Mouse (Mus musculus): ENCODE results near the gene Sfi1. TPM values are rescaled to one million over a fixed set of nuclear protein-coding genes. Genes with fewer than 3 reads are reported as not detected.

The Sfi1 gene
- total and polyA plus RNA-seq, 3 experiments: 49.8 to 180 (median 83.6) TPM

GRCm38 (mm10) chr11:3235277-3235676, 42.0 kb upstream of the Sfi1 start:
- no peaks in the 10 kb centered on the region for H3K27me3 ChIP-seq (ENCODE audit: control insufficient read depth in 1 of 2, insufficient read depth in 2 of 2, low read length in 2 of 2)
- no peak overlapping the region for H3K9ac ChIP-seq (ENCODE audit: control insufficient read depth, low read depth, low read length, poor library complexity, severe bottlenecking)
- no peaks in the 10 kb centered on the region for H3K79me2 ChIP-seq (ENCODE audit: control insufficient read depth, insufficient read depth, low read length, poor library complexity)
- no peaks in the 10 kb centered on the region for H3K9me3 ChIP-seq (replicated peaks; ENCODE audit: insufficient read depth, low read length)
- TF ChIP-seq HCFC1 (IDR thresholded peaks at IDR 0.05; ENCODE audit: low read depth, low read length): no peak
- TF ChIP-seq POLR2A (IDR thresholded peaks at IDR 0.05; ENCODE audit: control insufficient read depth in 1 of 2, insufficient read depth in 1 of 2, low read depth in 1 of 2, low read length in 2 of 2, poor library complexity in 1 of 2): 0 out of 4 replicates have a peak, but pooled peaks of 1 of the 2 experiments have one; percentile 25
- H3K27ac ChIP-seq (ENCODE audit: control insufficient read depth, low read depth, low read length): no peak overlapping the region
- no peak for DNase-seq (ENCODE audit: low read depth, low spot score)
- no peaks in the 10 kb centered on the region for H3K4me1 ChIP-seq (ENCODE audit: control insufficient read depth in 1 of 2, insufficient read depth in 2 of 2, low read length in 2 of 2)
- no peak overlapping the region for H3K4me3 ChIP-seq (ENCODE audit: control insufficient read depth in 1 of 2, insufficient read depth in 1 of 2, low read depth in 2 of 2, low read length in 2 of 2)
- peaks cover 0 to 52% of the 10 kb centered on the region in 2 experiments; a peak in 2 of 4 replicates for H3K36me3 ChIP-seq (ENCODE audit: control insufficient read depth in 1 of 2, insufficient read depth in 2 of 2, low read length in 2 of 2)

GRCm38 (mm10) chr11:3233704-3234103, 40.4 kb upstream of the Sfi1 start:
- Histone ChIP-seq H3K9ac (ENCODE audit: control insufficient read depth, low read depth, low read length, poor library complexity, severe bottlenecking) (no peak overlapping the region), H3K4me3 (ENCODE audit: control insufficient read depth in 1 of 2, insufficient read depth in 1 of 2, low read depth in 2 of 2, low read length in 2 of 2) (no peak overlapping the region), H3K27me3 (ENCODE audit: control insufficient read depth in 1 of 2, insufficient read depth in 2 of 2, low read length in 2 of 2) (no peaks in the 10 kb centered on the region), H3K36me3 (ENCODE audit: control insufficient read depth in 1 of 2, insufficient read depth in 2 of 2, low read length in 2 of 2) (peaks cover 0 to 58% of the 10 kb centered on the region in 2 experiments; a peak in 2 of 4 replicates), H3K4me1 (ENCODE audit: control insufficient read depth in 1 of 2, insufficient read depth in 2 of 2, low read length in 2 of 2) (no peaks in the 10 kb centered on the region), H3K79me2 (ENCODE audit: control insufficient read depth, insufficient read depth, low read length, poor library complexity) (no peaks in the 10 kb centered on the region), H3K27ac (ENCODE audit: control insufficient read depth, low read depth, low read length) (no peak overlapping the region), H3K9me3 (replicated peaks; ENCODE audit: insufficient read depth, low read length) (no peaks in the 10 kb centered on the region)
- TF ChIP-seq ZNF384 (IDR thresholded peaks at IDR 0.05; ENCODE audit: low read depth, low read length): peak; percentile 63
- no peak for TF ChIP-seq USF1 (IDR thresholded peaks at IDR 0.05; ENCODE audit: low read depth, low read length)
- DNase-seq (ENCODE audit: low read depth, low spot score): no peak

DNA sequence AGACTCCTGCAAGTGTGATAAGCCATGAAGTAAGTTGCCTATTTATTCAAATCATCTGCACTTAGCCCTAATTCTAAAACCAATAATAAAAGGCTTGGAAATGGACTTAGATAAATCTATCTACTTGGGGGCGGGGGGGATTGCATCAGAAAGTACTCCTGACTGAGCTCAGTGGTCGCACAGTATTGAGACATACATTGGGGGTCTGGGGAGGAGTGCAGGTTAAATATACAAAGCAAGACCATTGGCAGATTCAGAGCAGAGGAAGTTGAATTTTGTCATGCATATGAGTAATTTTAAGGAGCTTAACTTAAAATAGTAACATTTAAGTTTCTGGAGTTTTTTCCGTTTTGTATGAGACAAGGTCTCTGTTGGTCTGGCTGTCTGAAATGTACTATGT, 39.0 kb upstream of the Sfi1 start:
- Histone ChIP-seq H3K4me3 (ENCODE audit: control insufficient read depth in 1 of 2, insufficient read depth in 1 of 2, low read depth in 2 of 2, low read length in 2 of 2) (no peak overlapping the region), H3K27me3 (ENCODE audit: control insufficient read depth in 1 of 2, insufficient read depth in 2 of 2, low read length in 2 of 2) (no peaks in the 10 kb centered on the region), H3K27ac (ENCODE audit: control insufficient read depth, low read depth, low read length) (no peak overlapping the region), H3K4me1 (ENCODE audit: control insufficient read depth in 1 of 2, insufficient read depth in 2 of 2, low read length in 2 of 2) (no peaks in the 10 kb centered on the region), H3K9me3 (replicated peaks; ENCODE audit: insufficient read depth, low read length) (no peaks in the 10 kb centered on the region), H3K36me3 (ENCODE audit: control insufficient read depth in 1 of 2, insufficient read depth in 2 of 2, low read length in 2 of 2) (peaks cover 0 to 52% of the 10 kb centered on the region in 2 experiments; a peak in 2 of 4 replicates), H3K9ac (ENCODE audit: control insufficient read depth, low read depth, low read length, poor library complexity, severe bottlenecking) (no peak overlapping the region), H3K79me2 (ENCODE audit: control insufficient read depth, insufficient read depth, low read length, poor library complexity) (no peaks in the 10 kb centered on the region)
- TF ChIP-seq MXI1 (IDR thresholded peaks at IDR 0.05; ENCODE audit: low read depth, low read length) (no peak), CHD1 (IDR thresholded peaks at IDR 0.05; ENCODE audit: low read depth, low read length) (no peak), ETS1 (IDR thresholded peaks at IDR 0.05; ENCODE audit: low read depth, low read length) (no peak), POLR2AphosphoS2 (IDR thresholded peaks at IDR 0.05; ENCODE audit: low read length) (no peak), ZNF384 (IDR thresholded peaks at IDR 0.05; ENCODE audit: low read depth, low read length) (no peak), ZKSCAN1 (IDR thresholded peaks at IDR 0.05; ENCODE audit: low read depth, low read length) (no peak), USF1 (IDR thresholded peaks at IDR 0.05; ENCODE audit: low read depth, low read length) (no peak), MAZ (IDR thresholded peaks at IDR 0.05; ENCODE audit: low read depth, low read length) (no peak), MAX (IDR thresholded peaks at IDR 0.05; ENCODE audit: low read length) (no peak), JUND (IDR thresholded peaks at IDR 0.05; ENCODE audit: low read depth, low read length) (no peak), TAL1 (IDR thresholded peaks at IDR 0.05; ENCODE audit: low read length) (no peak), BHLHE40 (IDR thresholded peaks at IDR 0.05; ENCODE audit: borderline replicate concordance, low read depth, low read length) (no peak), EP300 (IDR thresholded peaks at IDR 0.05; ENCODE audit: low read depth in 1 of 2, low read length in 2 of 2) (no peak), SMC3 (IDR thresholded peaks at IDR 0.05; ENCODE audit: low read depth, low read length) (no peak), TBP (IDR thresholded peaks at IDR 0.05; ENCODE audit: low read depth, low read length) (no peak), MYC (IDR thresholded peaks at IDR 0.05; ENCODE audit: low read depth, low read length) (no peak), NELFE (IDR thresholded peaks at IDR 0.05; ENCODE audit: low read depth, low read length) (no peak)
- no peak for DNase-seq (ENCODE audit: low read depth, low spot score)
